Mouse (Mus musculus) G1E (cell line): Measurements from ENCODE around the gene Insr. TPM values are rescaled to one million over a fixed set of nuclear protein-coding genes. Genes with fewer than 3 reads are reported as not detected.
"Not testable (repeated sequence)": the region's sequence is repeated elsewhere in the genome, so short reads cannot be mapped to it uniquely, and the experiment has no call there.

Experiments used
- ATAC-seq: 2 replicates; pipeline ENCODE4 v1.8.0; 2016; ENCODE audit warnings: mild to moderate bottlenecking; ENCODE audit not compliant: insufficient number of reproducible peaks, poor library complexity, low FRiP score, severe bottlenecking; ENCODE audit errors: extremely low read depth
- DNase-seq: peaks from one replicate; pipeline ENCODE4 v3.0.0; 2012; ENCODE audit warnings: low spot score
- H3K27me3 ChIP-seq: 2 replicates; pipeline ENCODE4 v1.6.1; 2012; ENCODE audit warnings: mild to moderate bottlenecking, low read length, inconsistent platforms; ENCODE audit not compliant: insufficient read depth
- H3K36me3 ChIP-seq: replicated peaks from 2 replicates; pipeline ENCODE3; 2012; ENCODE audit warnings: mild to moderate bottlenecking, inconsistent platforms
- H3K4me1 ChIP-seq: 2 replicates; pipeline ENCODE4 v1.6.1; 2012; ENCODE audit warnings: low read depth, low read length, inconsistent platforms, mixed read lengths; ENCODE audit not compliant: insufficient read depth
- H3K4me3 ChIP-seq: 2 replicates; pipeline ENCODE4 v1.5.1; 2012; ENCODE audit warnings: low read depth, mild to moderate bottlenecking, inconsistent platforms, low read length, moderate library complexity, mixed read lengths
- H3K9me3 ChIP-seq: replicated peaks from 2 replicates; pipeline ENCODE4 v1.6.1; 2012; ENCODE audit warnings: inconsistent platforms
- CTCF ChIP-seq: IDR thresholded peaks from 2 replicates; pipeline ENCODE4 v1.5.1; 2012; ENCODE audit warnings: low read depth, low read length, inconsistent platforms, mixed read lengths
- GATA1 ChIP-seq: IDR thresholded peaks from 2 replicates; pipeline ENCODE4 v1.6.1; 2012; ENCODE audit warnings: borderline replicate concordance, low read length, inconsistent platforms, mixed read lengths
- GATA2 ChIP-seq: IDR thresholded peaks from 2 replicates; pipeline ENCODE4 v1.6.1; 2012; ENCODE audit warnings: low read depth, low read length, inconsistent platforms, borderline replicate concordance
- POLR2AphosphoS5 ChIP-seq: IDR thresholded peaks from 2 replicates; pipeline ENCODE4 v1.6.1; 2012; ENCODE audit warnings: low read depth, low read length, inconsistent platforms; ENCODE audit not compliant: insufficient replicate concordance
- TAL1 ChIP-seq: conservative IDR thresholded peaks from 2 replicates; pipeline ENCODE4 v1.6.1; 2012; ENCODE audit warnings: low read depth, low read length, inconsistent platforms, mixed read lengths
- polyA plus RNA-seq: library from polyadenylated mRNA; stranded (reverse); fragments of >175 nt; gene quantifications from 2 replicates; pipeline ENCODE4 v1.2.3, GENCODE M21; 2012
- total RNA-seq, 2 experiments: library from RNA; stranded (forward) in 1 of 2; stranded (reverse) in 1 of 2; fragments of 200-1000 nt in 1 of 2; fragments of >200 nt in 1 of 2; fragmentation: Nextera tagmentation in 1 of 2; gene quantifications; 2 replicates each; pipeline ENCODE4 v1.2.3; 2014 to 2017

Gene Insr
- total and polyA plus RNA-seq, 3 experiments, result 0.02 to 2.1 (median 0.38) TPM

DNA sequence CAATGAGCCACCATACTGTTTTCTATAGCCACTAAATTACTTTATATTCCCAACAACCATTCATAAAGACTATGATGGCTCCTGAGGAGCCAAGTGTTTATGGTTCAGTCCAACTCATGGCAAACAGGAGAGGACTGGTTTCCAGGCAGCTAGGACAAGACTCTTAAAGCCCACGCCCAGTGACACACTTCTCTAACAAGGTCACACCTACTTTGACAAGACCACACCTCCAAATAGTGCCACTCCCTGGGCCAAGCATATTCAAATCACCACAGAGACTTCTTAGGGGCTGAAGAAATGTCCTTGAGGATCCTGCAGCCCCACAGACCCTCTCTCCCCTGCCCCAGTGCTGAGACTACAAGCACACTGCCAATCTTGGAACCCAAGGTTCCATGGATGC lies 64.8 kb downstream of the Insr start:
- no peak for TF ChIP-seq TAL1
- no peak for TF ChIP-seq GATA1
- TF ChIP-seq GATA2, result no peak
- no peak for TF ChIP-seq CTCF
- no peak for TF ChIP-seq POLR2AphosphoS5
- Histone ChIP-seq H3K36me3 (no peaks in the 10 kb centered on the region), H3K4me3 (no peak overlapping the region), H3K27me3 (no peaks in the 10 kb centered on the region), H3K9me3 (no peaks in the 10 kb centered on the region), H3K4me1 (no peaks in the 10 kb centered on the region)
- DNase-seq (no peak), ATAC-seq (no peak)

DNA sequence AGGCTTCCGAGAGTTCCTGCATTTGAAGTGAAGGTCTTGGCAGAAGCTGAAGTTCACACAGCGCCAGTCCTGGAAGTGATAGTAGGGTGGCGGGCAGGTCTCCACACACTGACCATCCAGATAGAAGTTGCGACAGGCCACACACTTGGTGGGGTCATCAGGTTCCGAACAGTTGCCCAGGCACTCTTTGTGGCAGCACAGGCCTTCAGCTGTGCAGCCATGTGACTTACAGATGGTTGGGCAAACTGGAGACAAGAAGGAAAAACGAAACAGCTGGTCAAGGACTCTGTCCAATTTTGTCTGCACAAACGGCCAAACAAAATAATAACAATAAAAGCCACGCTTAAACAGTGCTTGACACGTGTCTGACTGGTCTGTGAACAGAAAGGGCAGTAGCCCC lies 68.0 kb downstream of the Insr start:
- TF ChIP-seq POLR2AphosphoS5 (no peak), TAL1 (no peak), GATA2 (no peak), GATA1 (no peak), CTCF (no peak)
- ATAC-seq (no peak), DNase-seq (no peak)
- no peaks in the 10 kb centered on the region for H3K9me3 ChIP-seq
- H3K36me3 ChIP-seq, result no peaks in the 10 kb centered on the region
- H3K27me3 ChIP-seq, result no peaks in the 10 kb centered on the region
- H3K4me1 ChIP-seq, result no peaks in the 10 kb centered on the region
- no peak overlapping the region for H3K4me3 ChIP-seq

DNA sequence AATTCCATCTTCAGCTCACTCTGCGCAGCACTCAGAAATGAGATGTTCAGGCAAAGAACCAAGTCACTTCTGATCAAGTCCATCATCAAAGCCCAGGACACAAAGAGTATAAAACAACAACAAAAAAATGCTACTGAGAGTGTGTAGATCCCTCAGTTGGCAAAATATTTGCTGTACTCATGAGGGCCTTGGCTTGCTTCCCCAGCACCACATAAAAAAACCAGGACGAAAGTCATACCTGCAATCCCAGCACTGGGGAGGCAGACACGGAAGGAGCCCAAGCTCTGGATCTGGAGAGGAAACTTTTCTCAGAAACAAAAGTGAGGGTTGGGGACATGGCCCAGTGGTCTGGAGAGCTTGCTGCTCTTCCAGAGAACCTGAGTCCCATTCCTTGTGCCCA lies 69.5 kb downstream of the Insr start:
- H3K9me3 ChIP-seq, result no peaks in the 10 kb centered on the region
- DNase-seq, result no peak
- H3K4me3 ChIP-seq, result no peak overlapping the region
- no peaks in the 10 kb centered on the region for H3K27me3 ChIP-seq
- no peak for ATAC-seq
- TF ChIP-seq GATA2 (no peak), TAL1 (no peak), CTCF (no peak), GATA1 (no peak)
- H3K4me1 ChIP-seq, result no peaks in the 10 kb centered on the region
- no peaks in the 10 kb centered on the region for H3K36me3 ChIP-seq

DNA sequence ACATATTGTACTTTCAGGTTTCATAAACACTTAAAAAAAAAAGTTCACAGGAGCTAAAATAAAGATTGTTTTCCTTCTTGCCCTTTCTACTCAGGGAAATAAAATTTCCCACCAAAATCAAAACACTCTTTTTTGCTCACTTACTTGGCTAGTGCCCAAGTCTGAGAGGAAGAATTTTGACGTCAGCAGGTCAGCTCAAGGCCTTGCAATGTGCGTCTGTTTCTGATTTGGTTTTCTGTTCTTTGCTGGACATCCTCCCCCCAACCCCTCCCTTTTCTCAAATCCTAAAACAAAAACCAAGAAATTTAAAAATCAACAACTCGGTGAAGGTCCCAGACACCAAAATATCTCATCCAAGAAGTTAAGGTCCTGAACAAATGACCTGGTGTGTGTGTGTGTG lies 70.1 kb downstream of the Insr start:
- Histone ChIP-seq H3K4me1 (no peaks in the 10 kb centered on the region), H3K9me3 (no peaks in the 10 kb centered on the region), H3K27me3 (no peaks in the 10 kb centered on the region), H3K4me3 (no peak overlapping the region), H3K36me3 (no peaks in the 10 kb centered on the region)
- DNase-seq, result no peak
- ATAC-seq, result no peak
- no peak for TF ChIP-seq TAL1
- TF ChIP-seq GATA2, result no peak
- no peak for TF ChIP-seq POLR2AphosphoS5
- no peak for TF ChIP-seq GATA1
- TF ChIP-seq CTCF, result no peak

DNA sequence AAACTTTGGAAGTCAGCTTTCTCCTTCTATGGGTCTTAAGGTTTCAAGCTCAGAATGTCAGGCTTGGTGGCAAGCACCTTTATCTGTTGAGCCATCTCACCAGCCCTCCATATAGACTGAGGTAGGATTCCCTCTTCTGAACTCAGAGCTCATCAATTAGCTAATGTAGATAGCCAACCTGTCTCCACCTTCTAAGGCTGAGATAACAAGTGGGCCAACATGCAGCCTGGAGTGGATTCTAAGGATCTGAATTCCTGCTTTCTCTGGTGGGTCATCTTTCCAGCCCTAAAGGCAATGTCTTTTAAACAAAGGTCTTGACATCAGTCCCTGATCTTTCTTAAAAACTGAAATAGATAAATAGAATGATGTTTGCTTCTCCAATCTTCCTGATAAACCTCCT lies 70.7 kb downstream of the Insr start:
- Histone ChIP-seq H3K9me3 (no peaks in the 10 kb centered on the region), H3K4me1 (no peaks in the 10 kb centered on the region), H3K36me3 (no peaks in the 10 kb centered on the region), H3K27me3 (no peaks in the 10 kb centered on the region), H3K4me3 (no peak overlapping the region)
- DNase-seq, result no peak
- ATAC-seq, result no peak
- TF ChIP-seq TAL1 (no peak), GATA2 (no peak), CTCF (no peak), POLR2AphosphoS5 (no peak), GATA1 (no peak)

DNA sequence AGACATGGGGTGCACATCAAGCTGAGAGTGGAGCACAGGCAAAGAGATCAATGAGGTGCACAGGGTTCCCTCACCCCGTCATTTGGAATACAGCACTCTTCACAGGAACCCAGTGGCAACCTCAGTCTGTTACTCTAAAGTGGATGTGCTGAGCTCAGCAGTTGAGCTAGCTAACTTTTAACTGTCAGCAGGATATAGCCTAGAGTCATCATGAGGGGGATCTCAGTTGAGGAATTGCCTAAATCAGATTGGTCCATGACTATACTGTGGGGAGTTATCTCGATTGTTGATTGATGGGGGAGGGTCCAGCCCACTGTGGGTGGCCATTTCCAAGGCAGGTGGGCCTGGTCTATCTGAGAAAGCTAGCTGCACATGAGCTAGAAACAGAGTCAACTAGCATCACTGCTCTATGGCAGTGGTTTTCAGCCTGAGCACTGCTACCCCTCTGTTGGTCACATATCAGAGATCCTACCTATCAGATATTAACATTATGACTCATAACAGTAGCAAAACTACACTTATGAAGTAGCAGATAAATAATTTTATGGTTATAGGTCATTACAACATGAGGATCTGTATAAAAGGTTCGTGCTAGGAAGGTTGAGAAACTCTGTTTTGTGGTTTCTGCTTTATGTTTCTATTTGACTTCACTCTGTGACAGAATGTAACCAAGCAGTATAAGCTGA lies 74.5 kb downstream of the Insr start:
- no peaks in the 10 kb centered on the region for H3K36me3 ChIP-seq
- TF ChIP-seq TAL1 (no peak), CTCF (no peak), GATA2 (no peak), POLR2AphosphoS5 (no peak), GATA1 (no peak)
- DNase-seq (no peak), ATAC-seq (no peak)
- H3K27me3 ChIP-seq, result no peaks in the 10 kb centered on the region
- H3K4me3 ChIP-seq, result no peak overlapping the region
- no peaks in the 10 kb centered on the region for H3K4me1 ChIP-seq
- no peaks in the 10 kb centered on the region for H3K9me3 ChIP-seq

DNA sequence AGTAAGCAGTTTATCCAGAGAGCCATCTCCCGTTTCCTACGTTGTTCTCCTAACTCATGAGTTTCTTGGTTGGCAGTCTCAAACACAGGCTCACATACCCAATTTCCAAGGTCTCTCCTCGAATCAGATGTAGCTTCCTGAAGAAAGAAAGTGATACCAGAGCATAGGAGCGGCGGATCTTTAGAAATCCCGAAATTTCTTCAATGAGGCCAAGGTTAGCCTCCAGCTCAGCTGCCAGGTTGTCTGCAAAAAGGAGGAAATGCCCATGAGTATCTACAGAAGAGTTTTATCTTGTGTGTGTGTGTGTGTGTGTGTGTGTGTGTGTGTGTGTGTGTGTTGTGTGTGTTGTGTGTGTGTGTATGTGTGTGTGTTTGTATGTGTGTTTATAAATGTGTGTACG lies 76.6 kb downstream of the Insr start:
- TF ChIP-seq GATA2 (no peak), CTCF (no peak), POLR2AphosphoS5 (no peak), TAL1 (no peak), GATA1 (no peak)
- H3K27me3 ChIP-seq, result no peaks in the 10 kb centered on the region
- H3K9me3 ChIP-seq, result no peaks in the 10 kb centered on the region
- H3K4me1 ChIP-seq, result no peaks in the 10 kb centered on the region
- H3K36me3 ChIP-seq, result no peaks in the 10 kb centered on the region
- H3K4me3 ChIP-seq, result no peak overlapping the region
- ATAC-seq (no peak), DNase-seq (no peak)

DNA sequence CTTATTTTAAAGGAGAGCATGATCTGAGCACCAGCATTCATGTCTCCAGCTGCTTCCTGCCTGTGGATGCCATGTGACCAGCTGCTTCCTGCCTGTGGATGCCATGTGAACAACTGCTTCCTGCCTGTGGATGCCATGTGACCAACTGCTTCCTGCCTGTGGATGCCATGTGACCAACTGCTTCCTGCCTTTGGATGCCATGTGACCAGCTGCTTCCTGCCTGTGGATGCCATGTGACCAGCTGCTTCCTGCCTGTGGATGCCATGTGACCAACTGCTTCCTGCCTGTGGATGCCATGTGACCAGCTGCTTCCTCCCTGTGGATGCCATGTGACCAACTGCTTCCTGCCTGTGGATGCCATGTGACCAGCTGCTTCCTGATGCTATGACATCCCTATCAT lies 85.1 kb downstream of the Insr start:
- H3K9me3 ChIP-seq, H3K36me3 ChIP-seq, ATAC-seq, DNase-seq, H3K4me1 ChIP-seq, H3K27me3 ChIP-seq, H3K4me3 ChIP-seq: not testable (repeated sequence)
